In genomic region chr9:80241719-80242118, GRCm38 (mm10) we compare ENCODE assay signal across 15 mouse cellular contexts.
DNase-seq lines count a peak whose midpoint lies in the region; ATAC-seq and TF ChIP-seq lines count a peak whose summit lies in the region.
"Had no signal": no experiment of that assay in that cellular context is flagged by ENCODE, and none has a peak within 500 bp of the region (broad histone marks: within the 10 kb centered on the region; RNA-seq: fewer than 3 reads in every experiment).

No protein-coding gene starts in this region.

- H3K27ac ChIP-seq in kidney, adult 2 months (ENCODE audit: insufficient read depth, low read depth, low read length), result no peak overlapping the region
- H3K27ac ChIP-seq in intestine, embryonic 16.5 days (ENCODE audit: low read length), result no peak overlapping the region
- H3K27ac ChIP-seq: liver, embryonic 15.5 days; neural tube, embryonic 15.5 days had no signal

- DNase-seq in adrenal gland, postnatal 10 days, result peak; percentile 16
- no peak for DNase-seq in adrenal gland, postnatal 14 days
- peak; percentile 75 for DNase-seq in kidney, adult 2 months
- DNase-seq in kidney, postnatal 4 days, result no peak
- DNase-seq in NIH3T3 (ENCODE audit: low read depth), result peak; percentile 11
- no peak for DNase-seq in left cerebral cortex, adult 9 months (ENCODE audit: low spot score in 2 of 2)
- DNase-seq: cerebellum, postnatal 14 days; lung, postnatal 4 days had no signal

- WGBS in kidney, adult 2 months, result 54% methylated on average over 6 of the region's 6 CpGs
- WGBS in intestine, embryonic 16.5 days, result 67% methylated on average over 6 of the region's 6 CpGs

- H3K4me3 ChIP-seq in kidney, adult 2 months (ENCODE audit: insufficient read depth, low read depth, low read length), result no peak overlapping the region
- H3K4me3 ChIP-seq in intestine, embryonic 16.5 days (ENCODE audit: low read length), result no peak overlapping the region
- H3K4me3 ChIP-seq: erythroblast, embryonic 14.5 days; liver, embryonic 15.5 days; neural tube, embryonic 15.5 days had no signal

- no peaks in the 10 kb centered on the region for H3K27me3 ChIP-seq in kidney, adult 2 months (replicated peaks; ENCODE audit: control insufficient read depth, insufficient read depth, low read length)
- no peaks in the 10 kb centered on the region for H3K27me3 ChIP-seq in intestine, embryonic 16.5 days (replicated peaks; ENCODE audit: control insufficient read depth, insufficient read depth, low read length)
- H3K27me3 ChIP-seq: liver, embryonic 15.5 days; neural tube, embryonic 15.5 days had no signal

- no peak overlapping the region for H3K4me2 ChIP-seq in intestine, embryonic 16.5 days (ENCODE audit: low read depth, low read length)
- H3K4me2 ChIP-seq: liver, embryonic 15.5 days; neural tube, embryonic 15.5 days had no signal

- no peak for TF ChIP-seq POLR2A in kidney, adult 2 months (IDR thresholded peaks at IDR 0.05; ENCODE audit: low read depth, low read length)

- H3K36me3 ChIP-seq in kidney, adult 2 months (ENCODE audit: control insufficient read depth, insufficient read depth, low read length), result peaks cover 7% of the 10 kb centered on the region
- H3K36me3 ChIP-seq in intestine, embryonic 16.5 days (ENCODE audit: control insufficient read depth, insufficient read depth, low read length), result peaks cover 12% of the 10 kb centered on the region
- H3K36me3 ChIP-seq: G1E; liver, embryonic 15.5 days had no signal

- TF ChIP-seq CTCF in kidney, adult 2 months (conservative IDR thresholded peaks at IDR 0.05; ENCODE audit: insufficient read depth, insufficient read length, low read depth, low read length), result no peak

- peak; percentile 54 for ATAC-seq in intestine, embryonic 16.5 days
- ATAC-seq in inflammation-experienced regulatory T-cells, adult 6 months, result no peak
- ATAC-seq: midbrain, embryonic 16.5 days had no signal

- peaks cover 9% of the 10 kb centered on the region; the same call in 1 of the 2 replicates for H3K9me3 ChIP-seq in intestine, embryonic 16.5 days (ENCODE audit: control insufficient read depth, low read length)
- H3K9me3 ChIP-seq: liver, embryonic 15.5 days had no signal

- H3K9ac ChIP-seq in intestine, embryonic 16.5 days (ENCODE audit: low read depth, low read length), result no peak overlapping the region
- H3K9ac ChIP-seq: liver, embryonic 15.5 days; neural tube, embryonic 15.5 days had no signal

- H3K4me1 ChIP-seq in kidney, adult 2 months (ENCODE audit: control insufficient read depth, insufficient read depth, low read length), result peaks cover 13% of the 10 kb centered on the region
- H3K4me1 ChIP-seq in intestine, embryonic 16.5 days (ENCODE audit: control insufficient read depth, insufficient read depth, low read length), result peaks cover 9% of the 10 kb centered on the region
- H3K4me1 ChIP-seq: liver, embryonic 15.5 days; neural tube, embryonic 15.5 days had no signal

Comparison
In these comparisons a context has a peak if more than half of its experiments do, and no peak if none do; other contexts are left out.
1. DNase-seq: peak in adrenal gland, postnatal 10 days (single experiment), kidney, adult 2 months (single experiment) and NIH3T3 (single experiment); none in adrenal gland, postnatal 14 days (single experiment), kidney, postnatal 4 days (0 of 2) and left cerebral cortex, adult 9 months (0 of 2).